Comparison of ENCODE assay signal across 8 mouse cellular contexts in the genomic region with DNA sequence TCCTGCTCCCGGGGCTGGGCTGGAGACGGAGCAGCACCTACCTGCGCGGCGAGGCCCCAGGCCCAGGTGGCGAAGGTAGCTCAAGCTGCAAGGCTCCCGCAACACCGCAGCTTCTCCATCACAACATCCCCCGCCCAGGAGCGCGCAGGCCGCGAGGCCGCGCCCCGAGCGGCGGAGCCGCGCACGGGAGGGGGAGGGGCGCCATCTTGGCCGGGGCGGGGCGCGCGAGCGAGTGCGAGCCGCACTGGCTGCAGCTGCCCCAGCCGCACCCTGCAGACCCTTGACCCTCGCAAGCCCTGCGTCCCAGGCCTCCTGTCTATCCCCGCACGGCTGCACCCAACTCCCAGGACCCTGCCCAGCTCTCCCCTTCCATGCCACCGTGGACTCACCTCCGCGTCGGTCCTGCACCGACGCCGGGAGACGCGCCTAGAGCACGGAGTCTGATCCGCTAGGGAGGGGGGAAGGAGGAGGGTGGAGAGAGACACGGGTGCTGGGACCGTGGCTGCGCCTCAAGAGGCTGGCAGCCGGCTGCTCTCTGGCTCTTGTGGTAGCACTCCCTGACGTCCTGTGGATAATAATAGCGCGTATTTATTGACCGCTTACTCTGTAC. TPM values are rescaled to one million over a fixed set of nuclear protein-coding genes. Genes with fewer than 3 reads are reported as not detected.
DNase-seq lines count a peak whose midpoint lies in the region; ATAC-seq and TF ChIP-seq lines count a peak whose summit lies in the region.

Gene Apbb1, minus strand, starts transcription at position 560 of the 610 bp plus-strand sequence.

- peak within 1 kb of the TSS; percentile 82 for H3K9ac ChIP-seq in forebrain, embryonic 12.5 days
- H3K9ac ChIP-seq in heart, embryonic 15.5 days: peak within 1 kb of the TSS; percentile 63
- H3K9ac ChIP-seq in liver, embryonic 14.5 days (replicated peaks): no peak within 1 kb of the TSS
- H3K9ac ChIP-seq in stomach, embryonic 15.5 days: peak within 1 kb of the TSS; percentile 32

- H3K9me3 ChIP-seq in forebrain, embryonic 12.5 days: no peaks in the 10 kb centered on the region
- no peaks in the 10 kb centered on the region for H3K9me3 ChIP-seq in heart, embryonic 15.5 days (replicated peaks)
- H3K9me3 ChIP-seq in liver, embryonic 14.5 days (ENCODE audit: control insufficient read depth, low read length): no peaks in the 10 kb centered on the region
- H3K9me3 ChIP-seq in stomach, embryonic 15.5 days: no peaks in the 10 kb centered on the region

- H3K4me1 ChIP-seq in forebrain, embryonic 12.5 days: peaks cover 33% of the 10 kb centered on the region
- peaks cover 9% of the 10 kb centered on the region; the same call in 1 of the 2 replicates for H3K4me1 ChIP-seq in heart, embryonic 15.5 days (replicated peaks)
- no peaks in the 10 kb centered on the region for H3K4me1 ChIP-seq in liver, embryonic 14.5 days (replicated peaks; ENCODE audit: control insufficient read depth in 2 of 2, insufficient read depth in 2 of 2, low read length in 1 of 2)
- H3K4me1 ChIP-seq in stomach, embryonic 15.5 days: peaks cover 7% of the 10 kb centered on the region; the same call in 1 of the 2 replicates

- ATAC-seq in cerebellum, adult (ENCODE audit: insufficient number of reproducible peaks, low FRiP score, low TSS enrichment): peak; percentile 93
- peak; percentile 92 for ATAC-seq in forebrain, embryonic 12.5 days (ENCODE audit: low FRiP score)
- peak; percentile 89 for ATAC-seq in heart, embryonic 15.5 days (replicated peaks; ENCODE audit: insufficient number of reproducible peaks, insufficient read depth, low FRiP score, low read depth)
- ATAC-seq in liver, embryonic 14.5 days (ENCODE audit: insufficient read depth): peak; percentile 86
- peak; percentile 93 for ATAC-seq in stomach, embryonic 15.5 days (ENCODE audit: insufficient read depth, low FRiP score, low read depth)

- no peaks in the 10 kb centered on the region for H3K36me3 ChIP-seq in forebrain, embryonic 12.5 days (replicated peaks)
- no peaks in the 10 kb centered on the region for H3K36me3 ChIP-seq in heart, embryonic 15.5 days
- no peaks in the 10 kb centered on the region for H3K36me3 ChIP-seq in liver, embryonic 14.5 days (replicated peaks; ENCODE audit: control insufficient read depth, insufficient read depth, low read depth)
- H3K36me3 ChIP-seq in stomach, embryonic 15.5 days: no peaks in the 10 kb centered on the region

- peak within 1 kb of the TSS; percentile 95 for H3K27ac ChIP-seq in forebrain, embryonic 12.5 days
- H3K27ac ChIP-seq in heart, embryonic 15.5 days: peak within 1 kb of the TSS; percentile 81
- H3K27ac ChIP-seq in liver, embryonic 14.5 days: no peak within 1 kb of the TSS
- peak within 1 kb of the TSS; percentile 54 for H3K27ac ChIP-seq in stomach, embryonic 15.5 days

- H3K27me3 ChIP-seq in forebrain, embryonic 12.5 days: peaks cover 6% of the 10 kb centered on the region; the same call in 1 of the 2 replicates
- H3K27me3 ChIP-seq in heart, embryonic 15.5 days: no peaks in the 10 kb centered on the region
- H3K27me3 ChIP-seq in liver, embryonic 14.5 days (ENCODE audit: control insufficient read depth, insufficient read depth, low read length): no peaks in the 10 kb centered on the region; the same call in none of the 2 replicates
- H3K27me3 ChIP-seq in stomach, embryonic 15.5 days (replicated peaks): no peaks in the 10 kb centered on the region

- peak within 1 kb of the TSS; percentile 68 for H3K4me2 ChIP-seq in forebrain, embryonic 12.5 days
- H3K4me2 ChIP-seq in heart, embryonic 15.5 days: peak within 1 kb of the TSS; percentile 68
- H3K4me2 ChIP-seq in liver, embryonic 14.5 days (ENCODE audit: low read depth): peak within 1 kb of the TSS; percentile 63
- H3K4me2 ChIP-seq in stomach, embryonic 15.5 days: peak within 1 kb of the TSS; percentile 88

- TF ChIP-seq EP300 in liver, embryonic 14.5 days (IDR thresholded peaks at IDR 0.05; ENCODE audit: low read depth): no peak

- DNase-seq in ES-CJ7 (ENCODE audit: low read depth, low spot score): peak; percentile 66
- DNase-seq in kidney, postnatal 14 days: peak; percentile 86
- peak in 1 of 3 experiments; percentile 22 for DNase-seq in liver, embryonic 14.5 days (ENCODE audit: low read depth in 3 of 3, low spot score in 3 of 3)
- DNase-seq in neural tube, embryonic 10.5 days (ENCODE audit: extremely low spot score, low spot score): peak; percentile 85

- 1% methylated on average over 38 of the region's 54 CpGs for WGBS in forebrain, embryonic 12.5 days
- under 1% methylated on average over 46 of the region's 54 CpGs for WGBS in heart, embryonic 15.5 days
- 1% methylated on average over 40 of the region's 54 CpGs for WGBS in liver, embryonic 14.5 days (ENCODE audit: insufficient replicate concordance)
- WGBS in stomach, embryonic 15.5 days: under 1% methylated on average over 52 of the region's 54 CpGs

- peak within 1 kb of the TSS; percentile 77 for H3K4me3 ChIP-seq in forebrain, embryonic 12.5 days (replicated peaks)
- H3K4me3 ChIP-seq in heart, embryonic 15.5 days: peak within 1 kb of the TSS; percentile 63
- H3K4me3 ChIP-seq in liver, embryonic 14.5 days (ENCODE audit: insufficient read depth in 1 of 2, low read depth in 2 of 2, low read length in 2 of 2): peak within 1 kb of the TSS; percentile 55 to 71
- peak within 1 kb of the TSS; percentile 70 for H3K4me3 ChIP-seq in stomach, embryonic 15.5 days (replicated peaks)

- TF ChIP-seq CTCF in liver, embryonic 14.5 days (IDR thresholded peaks at IDR 0.05; ENCODE audit: low read depth): no peak

RNA-seq across cellular contexts. Expression of gene Apbb1, which starts in this region (rescaled TPM):
- 149 and 160 TPM in 2 replicates for polyA plus RNA-seq in forebrain, embryonic 12.5 days (2016; fragmentation: Nextera tagmentation; extraction: Ambion mirVana)
- polyA plus RNA-seq in heart, embryonic 15.5 days (2015; fragmentation: Nextera tagmentation; extraction: Ambion mirVana): 40.4 and 49.2 TPM in 2 replicates
- polyA plus RNA-seq in liver, embryonic 14.5 days (2012; rRNA removed): 2.1 and 3.0 TPM in 2 replicates
- polyA plus RNA-seq in liver, embryonic 14.5 days (2014; fragmentation: Nextera tagmentation; extraction: Ambion mirVana): 1.6 and 2.3 TPM in 2 replicates
- 31.3 and 36.1 TPM in 2 replicates for polyA plus RNA-seq in stomach, embryonic 15.5 days (2015; fragmentation: Nextera tagmentation; extraction: Ambion mirVana)
